9 mouse cellular contexts compared by ENCODE assay signal in the genomic region with DNA sequence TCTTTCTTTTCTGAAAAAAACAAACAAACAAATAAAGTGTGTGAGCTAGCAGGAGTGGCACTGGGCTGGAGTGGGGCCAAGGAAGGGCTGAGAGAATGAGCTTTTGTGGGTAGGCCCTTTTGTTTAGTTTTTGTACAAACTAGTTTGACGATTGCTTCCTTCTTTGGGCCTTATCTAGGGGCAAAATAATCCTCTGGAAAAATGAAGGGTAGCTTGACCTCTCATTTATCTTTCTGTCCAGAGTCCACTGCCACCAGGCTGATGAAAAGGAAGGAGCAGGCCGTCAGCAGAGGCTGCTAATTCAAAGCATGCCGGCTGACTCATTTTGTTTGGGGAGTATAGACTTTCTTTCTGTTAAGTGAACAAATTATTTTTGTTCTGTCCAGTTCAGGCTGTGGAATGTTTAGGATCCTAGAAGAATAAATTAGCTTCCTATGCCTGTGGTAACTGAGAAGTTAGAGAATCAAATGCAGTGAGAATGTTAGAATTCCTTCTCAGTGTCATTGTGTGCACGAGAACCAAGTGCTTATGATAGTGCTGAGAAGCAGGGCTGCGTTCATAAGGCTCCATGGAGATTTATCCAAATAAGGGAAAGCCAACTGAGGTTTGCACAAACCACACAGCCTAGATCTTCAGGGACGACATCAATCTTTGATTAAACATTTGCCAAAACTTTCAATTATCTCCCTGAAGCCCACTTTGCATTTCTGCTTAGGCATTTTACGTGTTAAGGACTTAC.
DNase-seq lines count a peak whose midpoint lies in the region; ATAC-seq and TF ChIP-seq lines count a peak whose summit lies in the region.
"Had no signal": no experiment of that assay in that cellular context is flagged by ENCODE, and none has a peak within 500 bp of the region (broad histone marks: within the 10 kb centered on the region; RNA-seq: fewer than 3 reads in every experiment).

No protein-coding gene starts in this region.

- 0 out of 2 replicates have a peak, but pooled peaks cover 4% of the 10 kb centered on the region for H3K9me3 ChIP-seq in heart, embryonic 12.5 days (replicated peaks)
- no peaks in the 10 kb centered on the region for H3K9me3 ChIP-seq in heart, postnatal 0 days (replicated peaks; ENCODE audit: control insufficient read depth, low read length)
- no peaks in the 10 kb centered on the region for H3K9me3 ChIP-seq in lung, embryonic 16.5 days (ENCODE audit: control insufficient read depth, low read length)

- 16% methylated on average over 7 of the region's 7 CpGs for WGBS in heart, embryonic 12.5 days
- WGBS in heart, postnatal 0 days: 18% methylated on average over 7 of the region's 7 CpGs
- 14% methylated on average over 7 of the region's 7 CpGs for whole genome bisulfite sequencing in lung, embryonic 16.5 days
- WGBS in thymus, adult 2 months: 61% methylated on average over 7 of the region's 7 CpGs

- no peaks in the 10 kb centered on the region for H3K36me3 ChIP-seq in heart, embryonic 12.5 days
- no peaks in the 10 kb centered on the region for H3K36me3 ChIP-seq in heart, postnatal 0 days (replicated peaks; ENCODE audit: control insufficient read depth, insufficient read depth, low read length)
- H3K36me3 ChIP-seq in lung, embryonic 16.5 days (ENCODE audit: control insufficient read depth, insufficient read depth, low read length): no peaks in the 10 kb centered on the region
- H3K36me3 ChIP-seq in thymus, adult 2 months (ENCODE audit: control insufficient read depth, insufficient read depth, low read length): no peaks in the 10 kb centered on the region

- H3K27me3 ChIP-seq in heart, embryonic 12.5 days (replicated peaks): no peaks in the 10 kb centered on the region
- H3K27me3 ChIP-seq in heart, postnatal 0 days (ENCODE audit: control insufficient read depth, insufficient read depth, low read length): no peaks in the 10 kb centered on the region
- H3K27me3 ChIP-seq in lung, embryonic 16.5 days (ENCODE audit: control insufficient read depth, insufficient read depth, low read depth, low read length): no peaks in the 10 kb centered on the region
- H3K27me3 ChIP-seq in thymus, adult 2 months (ENCODE audit: control insufficient read depth, insufficient read depth, low read length): no peaks in the 10 kb centered on the region

- no peak for TF ChIP-seq POLR2A in brain, embryonic 14.5 days (IDR thresholded peaks at IDR 0.05; ENCODE audit: borderline replicate concordance, extremely low read depth, insufficient read depth, insufficient read length, poor library complexity, severe bottlenecking)
- no peak for TF ChIP-seq POLR2A in thymus, adult 2 months (IDR thresholded peaks at IDR 0.05; ENCODE audit: control insufficient read depth, extremely low read depth, insufficient read depth, low read length, poor library complexity)

- 0 out of 2 replicates have a peak, but pooled peaks have one; percentile 51 for ATAC-seq in heart, embryonic 12.5 days (ENCODE audit: insufficient number of reproducible peaks, low FRiP score)
- ATAC-seq in heart, postnatal 0 days (ENCODE audit: insufficient read depth, low read depth): no peak
- ATAC-seq in lung, embryonic 16.5 days (ENCODE audit: low read depth): peak; percentile 64; the same call in 1 of the 2 replicates

- no peak overlapping the region for H3K4me3 ChIP-seq in heart, embryonic 12.5 days
- no peak overlapping the region for H3K4me3 ChIP-seq in heart, postnatal 0 days (ENCODE audit: low read depth, low read length)
- no peak overlapping the region for H3K4me3 ChIP-seq in lung, embryonic 16.5 days (ENCODE audit: low read length)
- H3K4me3 ChIP-seq in thymus, adult 2 months (ENCODE audit: control insufficient read depth, insufficient read depth, low read length): no peak overlapping the region
- H3K4me3 ChIP-seq: erythroblast, embryonic 14.5 days had no signal

- H3K4me1 ChIP-seq in heart, embryonic 12.5 days (replicated peaks): peaks cover 8% of the 10 kb centered on the region; the same call in 1 of the 2 replicates
- H3K4me1 ChIP-seq in heart, postnatal 0 days (ENCODE audit: control insufficient read depth, insufficient read depth): no peaks in the 10 kb centered on the region
- H3K4me1 ChIP-seq in lung, embryonic 16.5 days (replicated peaks; ENCODE audit: control insufficient read depth, insufficient read depth, low read length): peaks cover 4% of the 10 kb centered on the region
- H3K4me1 ChIP-seq in thymus, adult 2 months (replicated peaks; ENCODE audit: control insufficient read depth, insufficient read depth, low read length): no peaks in the 10 kb centered on the region

- DNase-seq in heart, adult 18-20 months: no peak
- peak; percentile 58 for DNase-seq in brain, embryonic 14.5 days (ENCODE audit: low read depth)
- DNase-seq in heart, postnatal 0 days (ENCODE audit: low spot score): no peak
- DNase-seq in thymus, adult 2 months: no peak
- no peak for DNase-seq in right cerebral cortex, postnatal 36 days (ENCODE audit: low spot score in 2 of 2)
- DNase-seq in spleen, postnatal 4 days (ENCODE audit: low spot score in 2 of 2): no peak

- no peak overlapping the region for H3K9ac ChIP-seq in heart, embryonic 12.5 days
- no peak overlapping the region for H3K9ac ChIP-seq in heart, postnatal 0 days (replicated peaks; ENCODE audit: low read depth, low read length)
- H3K9ac ChIP-seq in lung, embryonic 16.5 days (ENCODE audit: low read length): no peak overlapping the region

- no peak overlapping the region for H3K4me2 ChIP-seq in heart, embryonic 12.5 days
- no peak overlapping the region for H3K4me2 ChIP-seq in heart, postnatal 0 days (ENCODE audit: low read depth, low read length)
- H3K4me2 ChIP-seq in lung, embryonic 16.5 days (ENCODE audit: low read depth, low read length): no peak overlapping the region

- H3K27ac ChIP-seq in heart, embryonic 12.5 days (ENCODE audit: poor library complexity, severe bottlenecking): peak overlapping the region; percentile 54
- H3K27ac ChIP-seq in heart, postnatal 0 days (ENCODE audit: low read depth): 0 out of 2 replicates have a peak overlapping the region, but pooled peaks have one; percentile 7
- H3K27ac ChIP-seq in lung, embryonic 16.5 days (ENCODE audit: low read length): peak overlapping the region; percentile 59
- no peak overlapping the region for H3K27ac ChIP-seq in thymus, adult 2 months (ENCODE audit: control insufficient read depth, insufficient read depth, low read length)

- no peak for TF ChIP-seq CTCF in brain, embryonic 14.5 days (IDR thresholded peaks at IDR 0.05; ENCODE audit: borderline replicate concordance, extremely low read depth, insufficient read depth, insufficient read length)
- no peak for TF ChIP-seq CTCF in heart, postnatal 0 days (IDR thresholded peaks at IDR 0.05; ENCODE audit: low read depth)
- TF ChIP-seq CTCF in thymus, adult 2 months (IDR thresholded peaks at IDR 0.05; ENCODE audit: borderline replicate concordance, control insufficient read depth, extremely low read depth, insufficient read depth, low read length, poor library complexity): no peak

- no peak for TF ChIP-seq EP300 in heart, postnatal 0 days (IDR thresholded peaks at IDR 0.05; ENCODE audit: low read depth)
